Mouse (Mus musculus) myocyte (in vitro differentiated cells): Measurements from ENCODE around the gene Trim25.

ENCODE experiments used
- CEBPB ChIP-seq: IDR thresholded peaks from 2 replicates; pipeline ENCODE4 v1.6.1; 2011; ENCODE audit warnings: mild to moderate bottlenecking, moderate library complexity; ENCODE audit not compliant: poor library complexity, insufficient read depth, severe bottlenecking
- E2F4 ChIP-seq: IDR thresholded peaks from one replicate; pipeline ENCODE4 v1.6.1; 2011; ENCODE audit warnings: mild to moderate bottlenecking, control low read depth, moderate library complexity; ENCODE audit not compliant: insufficient read depth
- MAX ChIP-seq: IDR thresholded peaks from one replicate; pipeline ENCODE4 v1.6.1; 2011; ENCODE audit warnings: low read depth, mild to moderate bottlenecking, control low read depth
- MYOD1 ChIP-seq, 3 experiments: IDR thresholded peaks; one replicate each; pipeline ENCODE4 v1.6.1; 2011; ENCODE audit warnings: control low read depth in 2 of 3, low read depth in 2 of 3, mild to moderate bottlenecking in 2 of 3, moderate library complexity in 1 of 3; ENCODE audit not compliant: insufficient read length in 2 of 3, control insufficient read depth in 1 of 3
- MYOG ChIP-seq, 3 experiments: IDR thresholded peaks; one replicate each; pipeline ENCODE4 v1.6.1; 2011; ENCODE audit warnings: control low read depth in 2 of 3, low read depth in 2 of 3, mild to moderate bottlenecking in 2 of 3; ENCODE audit not compliant: insufficient read length in 2 of 3, control insufficient read depth in 1 of 3, insufficient read depth in 1 of 3
- POLR2A ChIP-seq: IDR thresholded peaks from one replicate; pipeline ENCODE4 v1.6.1; 2011; ENCODE audit warnings: low read depth, mild to moderate bottlenecking, control low read depth, moderate library complexity; ENCODE audit not compliant: insufficient read length
- POLR2AphosphoS2 ChIP-seq: IDR thresholded peaks from one replicate; pipeline ENCODE4 v1.6.1; 2011; ENCODE audit warnings: low read depth, control low read depth; ENCODE audit not compliant: insufficient read length
- SRF ChIP-seq: IDR thresholded peaks from one replicate; pipeline ENCODE4 v1.6.1; 2011; ENCODE audit warnings: low read depth; ENCODE audit not compliant: control insufficient read depth, insufficient read length
- TCF12 ChIP-seq: IDR thresholded peaks from one replicate; pipeline ENCODE4 v1.6.1; 2011; ENCODE audit warnings: mild to moderate bottlenecking, control low read depth; ENCODE audit not compliant: poor library complexity, insufficient read depth, severe bottlenecking
- TCF3 ChIP-seq: IDR thresholded peaks from one replicate; pipeline ENCODE4 v1.6.1; 2011; ENCODE audit warnings: low read depth, control low read depth; ENCODE audit not compliant: insufficient read length
- USF1 ChIP-seq: IDR thresholded peaks from one replicate; pipeline ENCODE4 v1.6.1; 2011; ENCODE audit warnings: low read depth, mild to moderate bottlenecking, control low read depth, moderate library complexity

GRCm38 (mm10) chr11:89022120-89022731, 23.1 kb downstream of the Trim25 start:
- no peak for TF ChIP-seq E2F4
- no peak for TF ChIP-seq POLR2A
- no peak for TF ChIP-seq POLR2AphosphoS2
- no peak for TF ChIP-seq TCF12
- TF ChIP-seq MYOD1 (IDR thresholded peaks at IDR 0.05; ENCODE audit: control insufficient read depth in 1 of 3, insufficient read length in 2 of 3, low read depth in 2 of 3): no peak
- TF ChIP-seq SRF: no peak
- no peak for TF ChIP-seq MAX
- no peak for TF ChIP-seq CEBPB
- no peak for TF ChIP-seq USF1
- no peak for TF ChIP-seq MYOG (IDR thresholded peaks at IDR 0.05; ENCODE audit: control insufficient read depth in 1 of 3, insufficient read depth in 1 of 3, insufficient read length in 2 of 3, low read depth in 2 of 3)
- TF ChIP-seq TCF3: no peak
